Mouse (Mus musculus): Measurements from ENCODE around the gene Slc25a45. TPM values are rescaled to one million over a fixed set of nuclear protein-coding genes. Genes with fewer than 3 reads are reported as not detected.
A peak's percentile ranks its signal among the peaks of the same experiment; 100 is the strongest.

Slc25a45 gene
- polyA plus RNA-seq, 1 experiment from 2014 or later: 1.2 TPM

DNA sequence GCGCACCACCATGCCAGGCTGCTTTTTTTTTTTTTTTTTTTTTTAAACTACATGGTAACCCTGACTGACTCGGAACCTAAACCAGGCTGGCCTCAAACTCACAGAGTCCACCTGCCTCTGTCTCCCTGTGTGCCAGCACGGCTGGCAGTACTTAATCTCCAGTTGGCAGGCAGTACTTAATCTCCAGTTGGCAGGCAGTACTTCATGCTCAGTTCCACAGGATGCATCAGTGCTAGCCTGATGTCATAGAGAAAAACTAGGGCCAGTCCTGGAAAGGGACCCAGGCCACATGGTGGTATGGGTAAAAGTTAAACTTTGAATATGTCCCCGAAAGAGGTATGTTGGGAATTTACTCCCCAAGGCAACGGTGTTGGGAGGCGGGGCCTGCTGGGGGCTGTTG, 50.5 kb downstream of the Slc25a45 start:
- H3K9ac ChIP-seq: no peak overlapping the region
- H3K27ac ChIP-seq: no peak overlapping the region
- ATAC-seq: no peak
- WGBS: 85% methylated on average over 6 of the region's 6 CpGs
- no peak overlapping the region for H3K4me3 ChIP-seq
- peaks cover 10% of the 10 kb centered on the region for H3K27me3 ChIP-seq
- no peaks in the 10 kb centered on the region for H3K36me3 ChIP-seq (ENCODE audit: poor library complexity, severe bottlenecking)
- H3K4me1 ChIP-seq: peaks cover 31% of the 10 kb centered on the region
- H3K4me2 ChIP-seq: no peak overlapping the region
- no peaks in the 10 kb centered on the region for H3K9me3 ChIP-seq (replicated peaks)

DNA sequence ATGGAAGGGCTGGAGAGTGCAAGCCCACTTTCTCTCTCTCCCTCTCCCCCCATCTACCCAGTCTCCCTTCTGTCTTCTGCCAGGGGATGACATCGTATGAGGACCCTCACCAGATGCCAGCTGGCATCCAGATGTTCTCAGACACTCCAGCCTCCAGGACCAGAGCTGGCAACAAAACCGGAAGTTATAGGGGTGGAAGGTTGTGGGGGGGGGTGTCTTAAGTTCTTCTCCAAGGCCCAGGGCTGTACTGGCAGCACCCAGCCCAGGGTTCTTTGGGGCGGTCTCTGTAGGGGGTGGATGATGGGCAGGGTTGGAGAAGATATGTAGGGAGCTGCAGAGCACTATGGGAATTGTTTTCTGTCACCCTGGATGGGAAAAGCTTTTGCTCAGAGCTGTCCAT, 50.9 kb downstream of the Slc25a45 start:
- WGBS: 88% methylated on average over 3 of the region's 3 CpGs
- Histone ChIP-seq H3K27me3 (peaks cover 10% of the 10 kb centered on the region), H3K36me3 (ENCODE audit: poor library complexity, severe bottlenecking) (no peaks in the 10 kb centered on the region), H3K9me3 (replicated peaks) (no peaks in the 10 kb centered on the region), H3K9ac (no peak overlapping the region), H3K27ac (no peak overlapping the region), H3K4me1 (peaks cover 31% of the 10 kb centered on the region), H3K4me2 (no peak overlapping the region), H3K4me3 (no peak overlapping the region)
- no peak for ATAC-seq

DNA sequence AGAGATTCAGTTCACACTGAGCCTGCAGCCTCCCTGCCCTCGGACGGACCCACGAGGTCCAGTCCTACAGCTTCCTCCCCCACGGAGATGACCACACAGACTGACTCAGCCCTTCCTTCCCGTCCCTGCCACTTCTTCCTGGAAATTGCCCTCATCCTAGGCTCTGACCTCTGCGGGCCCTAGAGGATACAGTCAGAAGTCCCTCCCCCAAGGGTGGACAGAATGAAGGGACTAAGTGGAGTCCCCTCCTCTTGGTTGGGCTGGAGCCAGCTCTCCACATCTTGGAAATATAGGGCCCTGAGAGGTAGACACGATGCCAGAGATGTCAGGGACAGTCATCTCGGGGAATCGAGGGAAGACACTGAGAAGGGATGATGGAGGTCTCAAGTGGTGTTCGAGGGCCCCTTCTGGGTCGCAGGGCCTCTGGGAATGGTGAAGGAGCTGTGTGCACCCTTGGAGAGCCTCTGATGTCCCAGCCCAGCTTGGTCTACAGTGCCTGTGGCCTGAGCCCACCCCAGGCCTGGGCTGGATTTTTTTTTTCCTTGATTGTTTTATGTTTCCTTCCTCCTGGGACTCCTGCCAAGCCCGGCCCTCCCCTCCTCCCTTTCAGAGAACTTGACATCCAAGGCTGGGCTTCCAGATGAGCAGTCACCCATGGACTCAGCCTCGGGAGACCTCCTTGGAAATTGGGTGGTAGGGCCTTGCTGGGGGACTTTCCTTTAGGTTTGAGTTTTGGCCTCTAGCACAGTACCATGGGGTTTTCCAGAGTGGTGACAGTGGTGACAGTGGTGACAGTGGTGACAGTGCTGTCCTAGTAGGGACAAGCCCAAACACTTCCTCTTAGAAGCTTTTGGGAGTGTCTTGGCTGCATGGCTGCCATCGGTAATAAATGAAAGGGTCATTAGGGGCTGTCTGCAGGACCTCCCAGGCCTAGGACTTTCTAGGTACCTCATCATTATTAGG, 52.3 kb downstream of the Slc25a45 start:
- H3K4me2 ChIP-seq: no peak overlapping the region
- no peak overlapping the region; the same call in 1 of the 2 replicates for H3K27ac ChIP-seq
- no peaks in the 10 kb centered on the region for H3K9me3 ChIP-seq (replicated peaks)
- no peak for ATAC-seq
- no peaks in the 10 kb centered on the region for H3K36me3 ChIP-seq (ENCODE audit: poor library complexity, severe bottlenecking)
- H3K4me1 ChIP-seq: peaks cover 25% of the 10 kb centered on the region
- peak overlapping the region; percentile 2; the same call in 1 of the 2 replicates for H3K9ac ChIP-seq
- 73% methylated on average over 14 of the region's 14 CpGs for WGBS
- H3K27me3 ChIP-seq: peaks cover 10% of the 10 kb centered on the region
- H3K4me3 ChIP-seq: no peak overlapping the region

DNA sequence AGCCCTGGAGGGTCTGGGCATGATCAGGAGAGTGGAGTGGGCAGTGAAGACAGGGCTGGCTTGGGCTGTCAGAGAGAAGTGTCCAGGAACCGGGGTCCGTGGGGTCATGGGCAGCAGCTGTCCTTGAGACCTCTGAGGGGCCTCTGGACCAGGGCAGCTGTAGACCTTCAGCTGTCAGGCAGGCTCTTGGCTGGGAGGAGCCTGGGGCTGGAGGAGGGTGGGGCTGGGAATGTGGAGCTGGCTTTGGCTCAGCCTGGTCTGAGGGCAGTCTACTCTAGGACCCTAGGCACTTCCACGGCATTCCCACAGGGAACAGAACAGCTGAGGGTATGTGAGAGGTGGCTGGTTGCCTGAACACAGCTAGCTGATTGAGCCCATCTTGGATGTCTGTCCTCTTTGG, 57.7 kb downstream of the Slc25a45 start:
- Histone ChIP-seq H3K27me3 (no peaks in the 10 kb centered on the region), H3K27ac (no peak overlapping the region), H3K9ac (no peak overlapping the region), H3K4me3 (no peak overlapping the region), H3K36me3 (ENCODE audit: poor library complexity, severe bottlenecking) (peaks cover 9% of the 10 kb centered on the region), H3K4me1 (peaks cover 24% of the 10 kb centered on the region), H3K4me2 (no peak overlapping the region), H3K9me3 (replicated peaks) (no peaks in the 10 kb centered on the region)
- 76% methylated on average over 3 of the region's 3 CpGs for WGBS
- ATAC-seq: no peak

Other genes with a start within 250 kb of the Slc25a45 start
- 33.4 and 34.4 TPM in 2 replicates for gene Rela, start 240.3 kb upstream of the Slc25a45 start, polyA plus RNA-seq (2015; fragmentation: Nextera tagmentation; extraction: Ambion mirVana)
- gene Sipa1, start 214.1 kb upstream of the Slc25a45 start, polyA plus RNA-seq (2015; fragmentation: Nextera tagmentation; extraction: Ambion mirVana): 9.4 and 11.0 TPM in 2 replicates
- 11.3 and 11.7 TPM in 2 replicates for gene Map3k11, start 189.1 kb upstream of the Slc25a45 start, polyA plus RNA-seq (2015; fragmentation: Nextera tagmentation; extraction: Ambion mirVana)
- 21.6 and 29.4 TPM in 2 replicates for gene Pcnx3, start 188.9 kb upstream of the Slc25a45 start, polyA plus RNA-seq (2015; fragmentation: Nextera tagmentation; extraction: Ambion mirVana)
- gene Kcnk7, start 173.4 kb upstream of the Slc25a45 start, polyA plus RNA-seq (2015; fragmentation: Nextera tagmentation; extraction: Ambion mirVana): 0.31 and 0.32 TPM in 2 replicates
- gene Ehbp1l1, start 151.5 kb upstream of the Slc25a45 start, polyA plus RNA-seq (2015; fragmentation: Nextera tagmentation; extraction: Ambion mirVana): 5.3 and 6.7 TPM in 2 replicates
- 199 and 204 TPM in 2 replicates for gene Fam89b, start 148.2 kb upstream of the Slc25a45 start, polyA plus RNA-seq (2015; fragmentation: Nextera tagmentation; extraction: Ambion mirVana)
- gene Ltbp3, start 136.9 kb upstream of the Slc25a45 start, polyA plus RNA-seq (2015; fragmentation: Nextera tagmentation; extraction: Ambion mirVana): 8.3 and 13.1 TPM in 2 replicates
- 56.4 and 62.6 TPM in 2 replicates for gene Scyl1, start 106.4 kb upstream of the Slc25a45 start, polyA plus RNA-seq (2015; fragmentation: Nextera tagmentation; extraction: Ambion mirVana)
- gene Frmd8, start 2.5 kb upstream of the Slc25a45 start, polyA plus RNA-seq (2015; fragmentation: Nextera tagmentation; extraction: Ambion mirVana): 21.7 and 26.2 TPM in 2 replicates
- 13.1 and 15.5 TPM in 2 replicates for gene Tigd3, start 16.3 kb downstream of the Slc25a45 start, polyA plus RNA-seq (2015; fragmentation: Nextera tagmentation; extraction: Ambion mirVana)
- gene Dpf2, start 35.2 kb downstream of the Slc25a45 start, polyA plus RNA-seq (2015; fragmentation: Nextera tagmentation; extraction: Ambion mirVana): 147 and 169 TPM in 2 replicates
- gene Cdc42ep2, start 47.0 kb downstream of the Slc25a45 start, polyA plus RNA-seq (2015; fragmentation: Nextera tagmentation; extraction: Ambion mirVana): 4.2 and 4.6 TPM in 2 replicates
- 52.6 and 55.9 TPM in 2 replicates for gene Pola2, start 86.4 kb downstream of the Slc25a45 start, polyA plus RNA-seq (2015; fragmentation: Nextera tagmentation; extraction: Ambion mirVana)
- gene Slc22a20, start 108.3 kb downstream of the Slc25a45 start, polyA plus RNA-seq (2015; fragmentation: Nextera tagmentation; extraction: Ambion mirVana): not detected in 2 replicates
- 1.0 and 1.1 TPM in 2 replicates for gene Capn1, start 138.1 kb downstream of the Slc25a45 start, polyA plus RNA-seq (2015; fragmentation: Nextera tagmentation; extraction: Ambion mirVana)
- gene Syvn1, start 168.8 kb downstream of the Slc25a45 start, polyA plus RNA-seq (2015; fragmentation: Nextera tagmentation; extraction: Ambion mirVana): 23.8 and 26.0 TPM in 2 replicates
- gene Mrpl49, start 180.0 kb downstream of the Slc25a45 start, polyA plus RNA-seq (2015; fragmentation: Nextera tagmentation; extraction: Ambion mirVana): 75.6 and 80.7 TPM in 2 replicates
- gene Fau, start 180.0 kb downstream of the Slc25a45 start, polyA plus RNA-seq (2015; fragmentation: Nextera tagmentation; extraction: Ambion mirVana): 677 and 758 TPM in 2 replicates
- 31.1 and 33.7 TPM in 2 replicates for gene Znhit2, start 183.4 kb downstream of the Slc25a45 start, polyA plus RNA-seq (2015; fragmentation: Nextera tagmentation; extraction: Ambion mirVana)
- 28.3 and 30.3 TPM in 2 replicates for gene Tm7sf2, start 190.6 kb downstream of the Slc25a45 start, polyA plus RNA-seq (2015; fragmentation: Nextera tagmentation; extraction: Ambion mirVana)
- 70.7 and 85.7 TPM in 2 replicates for gene Vps51, start 199.4 kb downstream of the Slc25a45 start, polyA plus RNA-seq (2015; fragmentation: Nextera tagmentation; extraction: Ambion mirVana)
- gene Tmem262, start 202.2 kb downstream of the Slc25a45 start, polyA plus RNA-seq (2015; fragmentation: Nextera tagmentation; extraction: Ambion mirVana): not detected in 2 replicates
- gene Gm28374, start 204.4 kb downstream of the Slc25a45 start, polyA plus RNA-seq (2015; fragmentation: Nextera tagmentation; extraction: Ambion mirVana): 1.9 and 3.1 TPM in 2 replicates
- gene Zfpl1, start 207.1 kb downstream of the Slc25a45 start, polyA plus RNA-seq (2015; fragmentation: Nextera tagmentation; extraction: Ambion mirVana): 71.7 and 76.6 TPM in 2 replicates
- gene Cdca5, start 207.2 kb downstream of the Slc25a45 start, polyA plus RNA-seq (2015; fragmentation: Nextera tagmentation; extraction: Ambion mirVana): 44.6 and 45.8 TPM in 2 replicates
- gene AC131692.1, start 216.6 kb downstream of the Slc25a45 start, polyA plus RNA-seq (2015; fragmentation: Nextera tagmentation; extraction: Ambion mirVana): 0.36 and 0.63 TPM in 2 replicates
- gene Naaladl1, start 228.0 kb downstream of the Slc25a45 start, polyA plus RNA-seq (2015; fragmentation: Nextera tagmentation; extraction: Ambion mirVana): 0.43 and 0.87 TPM in 2 replicates
- gene Sac3d1, start 240.8 kb downstream of the Slc25a45 start, polyA plus RNA-seq (2015; fragmentation: Nextera tagmentation; extraction: Ambion mirVana): 45.4 and 46.4 TPM in 2 replicates

Measured in forebrain, embryonic 13.5 days (tissue).